Mouse (Mus musculus) adrenal gland, adult (tissue): ENCODE measurements around the gene Crtap.
"Not testable (repeated sequence)": the region's sequence is repeated elsewhere in the genome, so short reads cannot be mapped to it uniquely, and the experiment has no call there.

ENCODE experiments used
- DNase-seq, 2 experiments: peaks; one replicate each; pipeline ENCODE4 v3.0.0; 2022 to 2023; ENCODE audit warnings: low spot score in 1 of 2; ENCODE audit not compliant: inconsistent age in 2 of 2

Crtap gene

DNA sequence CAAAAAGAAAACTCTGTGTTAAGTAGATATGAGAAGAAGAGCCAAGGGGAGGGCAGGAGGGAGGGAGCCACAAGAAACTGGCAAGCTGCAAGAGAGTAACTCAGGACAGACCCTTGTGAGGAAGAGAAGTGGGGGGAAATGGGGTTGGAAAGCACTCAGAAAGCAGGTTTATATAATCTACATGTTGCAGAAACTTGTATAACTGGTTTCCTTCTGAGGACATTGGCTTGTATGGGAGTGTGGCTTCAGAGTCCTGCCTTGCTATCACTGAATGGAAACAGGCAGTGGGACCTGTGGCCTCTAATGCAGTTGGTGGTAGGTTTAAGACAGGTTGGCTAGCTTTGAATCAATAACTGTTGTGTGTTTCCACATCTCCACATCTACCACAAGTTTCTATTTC lies 62.1 kb downstream of the Crtap start:
- DNase-seq = not testable (repeated sequence)

DNA sequence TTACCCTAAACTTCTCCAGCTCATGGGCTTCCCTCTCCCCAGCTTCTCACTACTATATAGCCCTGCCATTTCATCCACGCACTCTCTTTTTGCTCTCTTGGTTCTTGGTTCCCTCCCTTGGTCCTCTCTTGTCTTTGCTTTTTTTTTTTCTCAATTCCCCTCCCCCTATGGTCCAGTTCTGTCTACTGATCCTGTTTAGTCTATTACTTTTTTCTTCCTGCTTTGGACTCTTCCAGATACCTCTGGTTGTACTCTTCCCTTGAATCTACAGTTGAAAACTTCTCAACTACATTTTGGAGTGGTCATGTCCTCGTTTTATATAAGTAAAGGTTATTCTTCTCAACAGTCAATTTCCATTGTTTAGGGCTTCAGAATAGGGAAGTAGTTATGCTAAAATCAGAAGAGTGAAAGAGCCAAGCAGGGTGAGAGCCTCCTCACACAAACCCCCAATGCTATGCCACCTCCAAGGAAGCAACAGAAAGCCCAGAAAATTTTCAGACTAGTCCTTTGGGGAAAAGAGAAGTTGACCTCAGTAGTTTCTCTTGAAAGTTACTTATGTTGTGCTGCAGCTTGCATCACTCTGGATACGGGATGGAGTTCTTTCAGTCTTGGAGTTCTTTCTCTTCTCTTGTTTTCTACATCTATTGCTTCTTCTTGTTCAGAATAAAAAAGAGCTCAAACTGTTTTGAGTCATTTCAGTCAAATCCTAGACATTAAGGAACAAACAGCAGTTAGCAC lies 64.3 kb downstream of the Crtap start:
- no peak for DNase-seq
